Mouse (Mus musculus): ENCODE measurements around the gene Ppp2r5e.
"Not testable (repeated sequence)": the region's sequence is repeated elsewhere in the genome, so short reads cannot be mapped to it uniquely, and the experiment has no call there.

Ppp2r5e gene

DNA sequence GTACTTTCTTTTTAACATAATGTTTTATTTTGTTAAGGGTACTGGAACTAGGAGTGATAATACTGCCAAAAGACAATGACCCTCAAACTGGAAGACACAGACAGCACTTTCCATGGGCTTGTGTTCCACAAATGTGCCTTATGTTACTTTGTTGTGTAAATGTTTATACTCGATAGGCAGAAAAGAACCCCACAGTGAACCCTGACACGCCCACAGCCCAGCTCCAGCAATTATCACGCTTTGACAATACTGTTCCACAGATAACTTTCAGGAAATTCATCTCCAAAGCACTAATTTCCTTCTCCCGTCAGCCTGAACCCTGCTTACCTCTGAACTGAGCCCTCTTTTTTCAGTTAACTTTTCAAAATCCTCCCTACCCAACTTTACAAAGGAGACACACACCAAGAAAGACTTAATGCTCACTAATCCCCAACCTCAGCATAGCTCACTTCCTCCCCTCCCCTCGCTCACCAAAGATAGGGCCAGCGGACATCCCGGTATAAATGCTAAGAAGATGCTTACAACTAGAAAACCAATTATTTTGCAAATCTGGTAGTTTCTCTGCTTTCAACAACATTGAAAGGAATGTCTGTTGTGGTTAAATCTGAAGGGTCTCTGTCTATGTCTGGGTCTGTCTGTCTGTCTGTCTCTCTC, 58.9 kb downstream of the Ppp2r5e start:
- no peak for DNase-seq (ENCODE audit: low spot score)

DNA sequence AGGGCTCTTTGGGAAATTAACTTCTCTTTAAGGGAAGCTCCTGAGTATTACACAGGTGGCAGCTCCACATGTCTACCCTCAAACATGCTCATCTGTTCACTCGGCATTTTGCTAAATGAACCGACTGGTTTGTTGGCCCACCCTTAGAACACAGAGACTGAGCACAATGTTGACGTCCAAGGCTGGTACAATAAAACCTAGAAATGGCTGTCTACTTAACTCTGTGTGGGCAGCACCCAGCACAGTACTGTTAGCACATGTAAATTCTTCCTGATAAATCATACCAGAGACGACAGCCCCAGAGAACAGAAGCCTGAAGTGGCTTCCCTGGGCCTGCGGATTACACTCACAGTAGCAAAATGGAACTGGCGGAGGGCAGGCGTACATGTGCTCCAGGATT, 59.5 kb downstream of the Ppp2r5e start:
- DNase-seq (ENCODE audit: low spot score): no peak

DNA sequence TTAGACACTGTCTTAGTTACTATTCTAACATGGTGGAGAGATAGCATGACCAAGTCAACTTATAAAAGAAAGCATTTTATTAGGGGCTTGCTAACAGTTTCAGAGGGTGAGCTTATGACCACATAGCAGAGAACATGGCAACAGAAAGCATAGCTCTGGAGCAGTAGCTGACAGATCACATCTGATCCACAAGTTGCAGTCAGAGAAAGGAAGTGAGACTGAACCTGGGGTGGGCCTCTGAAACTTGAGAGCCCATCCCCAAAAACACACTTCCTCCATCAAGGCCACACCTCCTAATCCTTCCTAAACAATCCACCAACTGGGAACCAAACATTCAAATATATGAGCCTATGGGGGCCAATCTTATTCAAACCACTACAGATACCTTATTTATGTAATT, 62.9 kb downstream of the Ppp2r5e start:
- DNase-seq (ENCODE audit: low spot score): no peak

DNA sequence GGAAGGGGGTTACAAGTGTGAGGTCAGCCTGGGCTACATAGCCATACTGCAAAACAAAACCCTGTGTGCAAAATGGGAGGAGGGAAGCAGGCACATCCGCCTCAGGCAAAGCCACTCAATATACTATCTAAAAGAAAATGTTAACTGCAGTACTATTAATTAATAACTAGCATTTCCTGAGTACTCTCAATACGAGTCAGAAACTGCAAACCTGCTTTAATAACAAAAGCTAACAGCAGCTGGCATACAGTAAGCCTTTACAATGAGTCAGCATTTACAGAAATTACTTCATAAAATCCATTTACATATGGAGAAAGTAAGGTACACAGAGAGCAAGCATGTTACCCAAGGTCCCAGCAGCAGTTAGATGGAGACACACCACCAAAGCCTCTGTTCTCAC, 64.2 kb downstream of the Ppp2r5e start:
- no peak for DNase-seq (ENCODE audit: low spot score)

DNA sequence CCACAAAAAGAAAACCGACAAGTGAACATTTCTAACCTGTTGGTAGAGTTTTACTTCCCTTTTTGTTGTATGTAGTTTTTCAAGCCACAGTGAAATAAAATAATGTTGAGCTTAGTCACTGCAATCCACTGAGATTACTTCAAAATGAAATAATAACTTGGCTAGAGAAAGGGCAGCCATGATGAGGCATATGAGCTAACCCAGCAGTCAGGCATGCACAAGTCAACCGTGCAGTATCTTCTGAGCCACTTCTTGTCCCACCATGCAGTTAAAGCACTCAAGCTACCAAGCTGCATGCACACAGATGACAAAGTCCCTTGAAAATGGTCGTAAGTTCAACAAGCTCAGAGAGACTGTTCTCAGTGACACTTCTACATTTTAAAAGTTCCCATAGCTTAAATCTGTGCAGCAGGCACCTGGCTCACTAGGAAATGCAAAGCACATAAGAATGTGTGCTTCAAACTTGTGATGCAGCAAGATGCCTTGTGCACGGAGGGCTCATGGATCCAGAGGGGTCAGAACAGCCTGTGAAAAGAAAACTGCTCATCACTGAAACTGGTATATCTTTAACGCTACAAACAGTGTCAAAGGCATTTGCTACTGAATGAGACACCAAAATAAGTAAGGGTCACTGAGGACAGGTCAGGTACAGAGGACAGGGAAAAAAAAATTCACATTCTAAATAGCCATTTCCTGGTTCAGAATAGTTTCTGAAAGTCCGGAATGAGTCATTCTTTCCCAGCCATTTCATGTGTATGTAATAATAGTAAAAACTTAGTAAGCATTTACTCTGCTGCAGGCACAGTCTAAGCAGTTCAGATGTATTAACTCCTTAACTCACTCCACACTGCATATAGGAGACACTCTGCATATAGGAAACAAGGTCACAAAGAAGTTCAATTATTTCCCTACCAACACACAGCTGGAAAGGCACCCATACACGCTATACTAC, 66.9 kb downstream of the Ppp2r5e start:
- DNase-seq (ENCODE audit: low spot score): no peak

DNA sequence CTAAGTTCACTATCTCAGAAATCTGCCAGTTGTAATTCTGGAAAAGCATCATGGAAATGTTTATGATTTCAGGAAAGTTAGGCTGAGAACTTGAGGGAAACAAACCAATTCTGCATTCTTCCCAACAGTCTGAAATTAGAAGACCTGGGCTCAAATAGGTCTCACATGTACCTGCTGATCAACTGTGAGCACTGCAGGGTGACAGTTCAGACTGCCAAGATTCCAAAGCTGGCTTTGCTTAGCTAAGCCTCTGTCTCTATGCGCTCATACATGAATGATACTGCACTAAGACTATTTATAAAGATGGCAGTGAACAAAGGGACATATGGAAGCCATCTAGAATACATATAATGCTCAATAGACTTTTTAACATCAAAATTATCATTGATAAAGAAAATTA, 67.7 kb downstream of the Ppp2r5e start:
- DNase-seq (ENCODE audit: low spot score): no peak

DNA sequence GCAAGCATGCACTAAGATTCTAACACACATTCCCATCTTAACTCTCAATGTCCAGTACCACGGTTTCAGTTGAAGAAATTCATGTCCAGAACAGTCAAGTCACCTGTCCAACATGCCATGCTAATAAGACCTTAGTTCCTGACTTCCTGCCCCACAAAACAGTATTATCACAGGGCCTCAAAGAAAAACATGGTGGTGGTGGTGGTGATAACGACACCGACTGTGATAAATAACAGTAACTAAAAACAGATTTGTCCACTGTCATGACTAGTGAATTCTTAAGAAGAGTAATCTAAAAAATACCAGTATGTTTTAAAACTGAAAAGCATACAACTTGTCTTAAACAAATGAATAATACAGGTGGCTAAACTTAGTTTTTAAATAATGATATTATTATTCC, 71.8 kb downstream of the Ppp2r5e start:
- no peak for DNase-seq (ENCODE audit: low spot score)

DNA sequence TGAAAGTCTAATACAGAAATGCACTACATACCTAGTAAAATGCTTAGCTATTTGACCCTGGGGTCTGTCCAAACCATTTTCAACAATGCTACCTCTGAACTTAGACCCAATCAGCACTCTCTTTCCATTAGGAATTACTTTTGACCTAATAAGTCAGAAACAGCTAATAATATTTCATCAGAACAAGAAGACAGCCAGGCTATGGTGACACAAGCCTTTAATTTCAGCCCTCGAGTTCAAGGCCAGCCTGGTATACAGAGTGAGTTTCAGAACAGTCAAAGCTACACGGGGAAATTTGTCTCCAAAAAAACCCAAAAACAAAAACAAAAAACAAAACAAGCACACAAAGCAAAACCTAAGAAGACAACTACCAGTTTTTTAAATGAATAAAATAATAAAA, 73.1 kb downstream of the Ppp2r5e start:
- no peak for DNase-seq (ENCODE audit: low spot score)

DNA sequence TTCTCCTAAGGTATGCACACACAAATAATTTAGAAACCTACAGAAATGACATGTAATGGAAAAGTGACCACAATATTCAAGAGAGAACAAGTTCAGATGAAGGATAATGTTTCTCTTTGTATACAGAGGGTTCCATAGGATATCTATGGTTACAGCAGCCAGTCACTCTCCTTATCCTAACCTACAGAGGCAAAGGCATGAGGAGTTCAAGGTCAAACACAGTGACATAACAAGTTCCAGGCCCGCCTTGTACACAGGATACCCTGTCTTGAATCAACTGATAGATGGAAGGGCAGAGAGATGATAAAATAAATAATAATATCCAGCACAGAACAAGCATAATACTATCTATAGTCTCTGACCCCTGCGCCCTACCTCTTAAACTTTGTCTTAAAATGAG, 73.7 kb downstream of the Ppp2r5e start:
- no peak for DNase-seq (ENCODE audit: low spot score)

DNA sequence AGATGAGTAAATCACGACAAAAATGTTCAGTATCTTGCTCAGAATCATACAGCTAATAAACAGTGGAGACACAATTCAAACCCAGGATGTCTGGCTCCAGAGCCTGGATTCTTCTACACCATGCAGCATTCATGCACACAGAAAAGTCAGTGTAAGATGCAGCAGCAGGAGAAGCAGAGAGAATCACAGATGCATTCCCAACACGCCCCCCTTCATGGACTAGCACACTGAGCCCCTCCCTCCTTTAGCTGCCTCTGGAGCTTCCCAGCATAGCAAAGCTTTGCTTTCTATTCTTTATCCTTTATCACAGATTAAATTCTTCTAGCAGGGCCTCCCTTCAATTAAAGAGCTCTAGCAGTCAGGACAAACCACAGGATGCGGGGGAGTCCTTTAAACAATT, 75.7 kb downstream of the Ppp2r5e start:
- DNase-seq (ENCODE audit: low spot score): no peak

DNA sequence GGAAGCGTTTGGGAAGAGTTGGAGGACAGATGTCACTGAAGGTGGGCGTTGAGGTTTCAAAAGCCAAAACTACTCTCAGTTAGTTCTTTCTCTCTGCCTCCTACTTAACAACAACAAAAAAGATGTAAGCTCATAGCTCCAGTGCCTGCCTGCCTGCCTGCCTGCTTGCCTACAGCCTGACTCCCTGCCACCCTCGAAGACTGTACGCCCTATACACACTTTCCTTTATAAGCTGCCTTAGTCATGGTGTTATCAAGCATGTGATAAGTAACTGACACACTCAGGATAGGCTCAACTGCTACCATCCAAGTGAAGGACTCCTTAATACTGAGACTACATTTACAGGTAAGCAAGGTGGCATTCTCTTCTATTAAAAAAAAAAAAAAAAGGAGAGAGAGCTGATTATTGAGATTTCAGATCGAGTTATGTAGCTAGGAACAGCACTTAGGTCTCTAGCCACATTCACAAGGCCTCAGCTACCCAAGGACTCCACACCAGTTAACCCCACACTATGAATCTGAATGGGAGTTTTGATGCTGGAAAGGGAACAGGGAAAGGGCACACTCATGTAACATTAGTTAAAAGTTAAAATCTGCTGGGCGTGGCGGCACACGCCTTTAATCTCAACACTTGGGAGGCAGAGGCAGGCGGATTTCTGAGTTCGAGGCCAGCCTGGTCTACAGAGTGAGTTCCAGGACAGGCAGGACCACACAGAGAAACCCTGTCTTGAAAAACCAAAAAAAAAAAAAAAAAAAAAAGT, 76.7 kb downstream of the Ppp2r5e start:
- no peak for DNase-seq (ENCODE audit: low spot score)

DNA sequence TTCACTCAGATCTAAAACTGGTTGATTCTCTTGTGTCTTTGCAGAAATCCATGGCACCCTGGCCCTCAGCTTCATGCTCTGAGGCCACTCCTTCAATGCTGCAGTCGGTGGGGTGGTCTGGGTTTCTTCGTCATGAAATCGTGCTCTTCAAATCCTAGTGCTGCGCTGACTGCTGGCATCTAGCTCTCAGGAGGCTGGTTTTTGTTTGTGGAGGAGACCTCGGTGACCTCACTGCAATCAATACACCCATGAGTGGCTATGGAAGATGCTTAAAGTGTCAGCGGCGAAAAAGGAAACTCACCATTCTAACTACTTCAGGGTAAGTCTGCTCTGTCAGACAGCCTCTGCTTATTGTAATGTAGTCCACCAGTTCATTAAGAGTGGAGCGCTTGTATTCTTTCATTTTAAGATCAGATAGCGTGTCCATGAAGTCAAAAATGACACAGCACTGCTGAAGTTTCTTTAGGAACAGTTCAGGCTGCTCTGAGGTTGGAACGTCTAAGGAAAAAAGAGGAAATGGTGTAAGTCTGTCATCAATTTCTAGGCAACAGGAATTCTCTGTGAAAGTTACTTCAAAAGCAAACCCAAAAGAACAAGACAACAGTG, 80.6 kb downstream of the Ppp2r5e start:
- no peak for DNase-seq (ENCODE audit: low spot score)

DNA sequence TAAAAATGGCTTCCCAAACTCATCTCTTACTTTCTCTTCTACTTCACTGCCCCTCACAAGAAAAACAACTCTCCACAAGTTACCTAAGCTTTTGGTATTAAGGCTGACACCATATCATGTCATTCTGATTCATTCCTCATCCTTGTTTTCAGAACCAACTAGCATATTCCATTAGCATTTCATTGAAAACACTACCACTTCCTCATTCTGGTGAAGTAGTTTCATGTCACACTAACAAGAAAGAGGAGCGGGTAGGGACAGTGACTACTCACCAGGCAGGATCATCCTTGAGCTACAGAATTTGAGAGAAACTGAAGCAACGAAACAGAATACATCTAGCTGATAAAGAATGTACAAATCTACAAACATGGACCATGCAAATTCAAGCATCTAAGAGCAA, 84.5 kb downstream of the Ppp2r5e start:
- DNase-seq (ENCODE audit: low spot score): no peak

DNA sequence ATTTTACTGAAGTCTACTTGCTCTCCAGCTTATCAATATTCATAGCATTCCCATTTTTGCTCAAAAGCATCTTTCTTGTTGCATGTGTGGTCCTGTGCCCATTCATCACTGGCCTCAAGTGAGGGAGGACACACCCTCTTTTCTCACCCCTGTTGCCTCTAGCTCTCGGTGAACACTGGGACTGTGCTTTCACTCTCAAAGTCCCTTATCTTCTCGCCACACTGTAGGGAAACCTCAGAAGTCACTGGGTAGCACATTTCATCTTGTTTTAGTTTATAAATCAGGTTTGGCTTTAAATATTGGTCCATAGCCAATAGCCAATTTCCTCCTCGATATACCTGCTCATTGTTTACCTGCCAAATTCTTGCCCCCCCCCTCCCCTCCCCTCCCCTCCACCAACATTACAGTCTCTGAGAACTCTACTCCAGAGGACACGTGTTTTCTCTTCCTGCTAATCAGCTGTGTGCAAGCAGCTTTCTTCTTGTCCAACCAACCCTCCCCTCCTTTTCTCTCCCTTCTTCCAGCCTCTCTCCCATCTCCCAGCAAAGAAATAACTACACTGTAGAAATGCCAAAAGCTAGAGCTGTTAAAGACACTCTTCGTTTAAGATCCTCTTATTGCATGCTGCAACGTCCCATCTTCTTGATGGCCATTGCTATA, 90.9 kb downstream of the Ppp2r5e start:
- DNase-seq (ENCODE audit: low spot score): no peak

DNA sequence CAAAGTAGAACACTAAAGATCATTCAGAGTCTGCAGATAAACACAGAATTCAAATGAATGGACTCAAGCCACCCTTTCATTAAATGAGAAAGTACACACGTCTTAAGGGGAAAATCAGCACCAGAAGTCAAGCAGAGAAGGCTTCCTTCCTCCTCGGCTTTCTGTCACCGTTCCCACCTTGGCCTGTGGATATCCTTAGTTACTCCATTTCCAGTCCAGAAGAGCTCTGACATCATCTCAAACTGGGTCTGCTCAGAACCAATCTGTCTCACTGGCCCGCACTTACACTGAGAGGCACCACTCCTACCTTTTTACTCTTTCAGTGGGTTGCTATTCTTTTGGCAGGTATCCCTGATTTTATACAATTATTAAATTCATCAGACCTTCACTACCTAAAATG, 93.4 kb downstream of the Ppp2r5e start:
- DNase-seq (ENCODE audit: low spot score): no peak

DNA sequence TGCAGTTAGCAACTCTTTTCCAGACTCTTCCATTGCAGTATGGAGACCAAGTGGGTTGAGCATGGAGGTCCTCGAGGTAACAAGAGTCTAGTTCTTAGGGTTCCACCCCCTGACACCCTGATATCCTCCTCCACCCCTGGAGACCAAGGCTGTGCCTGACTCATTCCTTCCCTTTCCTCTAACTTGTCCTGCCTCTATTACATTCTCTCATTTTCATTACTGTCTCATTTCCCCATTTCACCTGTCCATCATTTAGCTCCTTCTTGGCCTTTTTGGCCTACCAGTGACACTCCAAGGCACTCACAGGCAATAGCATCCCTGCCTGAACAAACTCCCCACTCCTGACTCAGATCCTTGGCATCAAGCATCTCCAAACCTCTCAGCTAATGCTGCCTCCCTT, 98.3 kb downstream of the Ppp2r5e start:
- DNase-seq (ENCODE audit: low spot score): no peak

DNA sequence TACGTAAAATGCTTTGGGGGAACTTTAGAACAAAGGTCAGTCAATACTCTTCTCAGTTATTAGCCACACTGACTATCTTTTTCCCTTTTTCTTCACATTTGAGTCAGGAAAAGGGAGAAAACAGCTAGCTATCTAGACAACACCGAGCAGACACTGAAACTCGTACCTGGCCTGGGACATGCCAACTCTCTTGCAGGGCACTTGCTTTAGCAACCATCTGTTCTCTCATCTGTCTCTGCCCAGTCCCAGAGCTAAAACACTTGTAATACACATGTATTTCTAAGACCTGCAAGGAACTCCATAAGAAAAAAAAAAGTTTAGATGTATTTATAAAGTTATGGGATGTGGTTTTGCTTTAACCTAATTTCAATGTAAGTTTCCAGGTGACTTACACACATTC, 100.4 kb downstream of the Ppp2r5e start:
- no peak for DNase-seq (ENCODE audit: low spot score)

DNA sequence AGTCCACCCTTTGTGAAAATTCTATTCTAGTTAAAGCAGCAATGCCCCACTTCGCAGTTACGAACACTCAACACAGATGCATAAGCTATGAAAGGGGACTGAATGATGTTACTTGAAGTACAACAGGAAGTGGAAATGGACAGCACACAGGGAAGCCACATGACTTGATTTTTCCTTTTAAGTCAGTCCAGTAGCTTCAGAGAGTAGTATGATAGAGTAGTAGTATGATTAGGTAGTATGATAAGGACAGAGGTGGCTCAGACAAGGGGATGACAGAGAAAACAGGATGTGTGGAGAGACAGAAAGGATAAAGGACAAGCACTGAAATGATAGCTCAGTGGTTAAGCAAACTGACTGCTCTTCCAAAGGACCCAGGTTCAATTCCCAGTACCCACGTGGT, 101.4 kb downstream of the Ppp2r5e start:
- no peak for DNase-seq (ENCODE audit: low spot score)

DNA sequence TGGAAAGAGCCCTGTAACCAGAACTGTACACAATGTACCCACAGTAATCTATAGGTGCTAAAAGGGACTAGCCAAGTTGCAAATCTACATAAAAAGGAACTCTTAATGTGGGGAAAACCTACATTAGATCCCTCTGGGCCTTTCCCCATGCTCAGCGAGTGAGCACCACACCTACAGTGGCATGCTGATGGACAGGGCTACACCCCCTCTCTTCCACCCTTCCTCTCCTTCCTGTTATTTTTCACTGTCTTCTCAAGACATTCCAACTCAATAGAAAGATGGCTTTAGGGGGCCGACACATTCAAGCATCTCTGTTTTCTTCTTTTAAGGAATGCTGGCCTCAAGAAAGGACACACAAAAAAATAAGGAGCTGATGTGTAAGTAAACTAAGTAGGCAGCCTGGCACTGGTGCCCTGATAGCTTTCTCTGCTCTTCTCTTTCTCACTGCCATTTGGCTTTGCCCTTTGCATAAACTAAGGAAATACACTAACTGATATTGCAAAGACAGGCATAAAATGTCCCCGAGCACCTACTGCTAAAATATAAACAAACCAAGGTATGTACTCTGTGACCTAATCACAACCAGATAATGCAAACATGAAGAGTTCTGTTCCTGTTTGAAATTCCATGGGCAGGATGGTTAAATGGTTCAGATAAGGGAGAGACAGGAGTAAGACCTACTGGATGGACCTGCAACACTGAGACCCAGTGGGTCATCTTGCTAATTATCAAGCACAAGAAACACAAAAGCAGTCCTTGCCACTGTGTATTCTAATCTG, 103.3 kb downstream of the Ppp2r5e start:
- DNase-seq (ENCODE audit: low spot score): no peak

DNA sequence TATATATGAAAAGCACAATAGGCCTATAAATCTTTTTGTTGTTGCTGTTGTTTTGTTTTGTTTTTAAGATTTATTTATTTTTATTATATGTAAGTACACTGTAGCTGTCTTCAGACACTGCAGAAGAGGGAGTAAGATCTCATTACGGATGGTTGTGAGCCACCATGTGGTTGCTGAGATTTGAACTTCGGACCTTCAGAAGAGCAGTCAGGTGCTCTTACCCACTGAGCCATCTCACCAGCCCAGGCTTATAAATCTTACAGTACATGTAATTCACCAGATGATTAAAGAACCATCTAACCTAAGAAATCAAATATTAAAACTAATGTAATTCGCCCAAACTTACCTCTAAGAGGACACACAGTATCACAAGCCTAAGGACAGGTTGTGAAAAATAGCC, 103.9 kb downstream of the Ppp2r5e start:
- DNase-seq (ENCODE audit: low spot score): not testable (repeated sequence)

DNA sequence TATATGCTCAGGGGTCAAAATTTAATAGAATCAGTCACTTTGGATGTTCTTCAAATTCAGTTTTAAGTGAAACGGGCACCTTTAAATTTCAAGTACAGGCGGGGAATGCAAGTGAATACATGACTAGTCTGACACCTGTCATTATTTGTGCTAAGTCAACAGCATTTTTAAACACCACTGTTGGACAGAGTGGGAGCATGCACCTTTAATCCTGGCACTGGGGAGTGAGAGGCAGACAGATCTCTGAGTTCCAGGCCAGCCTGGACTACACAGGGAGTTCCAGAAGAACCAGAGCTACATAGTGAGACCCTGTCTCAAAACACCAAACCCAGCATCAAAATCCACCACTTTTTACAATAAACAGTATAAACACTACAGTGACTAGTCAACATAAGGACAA, 108.5 kb downstream of the Ppp2r5e start:
- no peak for DNase-seq (ENCODE audit: low spot score)
